Mouse (Mus musculus) thymus, adult 2 months (tissue): ENCODE data around the gene Fcho1.

Source experiments
- CTCF ChIP-seq: fragments of 200-500 bp; IDR thresholded peaks from 2 replicates; pipeline ENCODE4 v1.5.1; 2012; ENCODE audit warnings: mild to moderate bottlenecking, control low read depth, low read length, moderate library complexity, borderline replicate concordance; ENCODE audit not compliant: control insufficient read depth, poor library complexity, insufficient read depth; ENCODE audit errors: extremely low read depth
- POLR2A ChIP-seq: fragments of 200-500 bp; IDR thresholded peaks from 2 replicates; pipeline ENCODE4 v1.6.1; 2012; ENCODE audit warnings: mild to moderate bottlenecking, low read length, control low read depth, moderate library complexity; ENCODE audit not compliant: control insufficient read depth, poor library complexity, insufficient read depth; ENCODE audit errors: extremely low read depth

DNA sequence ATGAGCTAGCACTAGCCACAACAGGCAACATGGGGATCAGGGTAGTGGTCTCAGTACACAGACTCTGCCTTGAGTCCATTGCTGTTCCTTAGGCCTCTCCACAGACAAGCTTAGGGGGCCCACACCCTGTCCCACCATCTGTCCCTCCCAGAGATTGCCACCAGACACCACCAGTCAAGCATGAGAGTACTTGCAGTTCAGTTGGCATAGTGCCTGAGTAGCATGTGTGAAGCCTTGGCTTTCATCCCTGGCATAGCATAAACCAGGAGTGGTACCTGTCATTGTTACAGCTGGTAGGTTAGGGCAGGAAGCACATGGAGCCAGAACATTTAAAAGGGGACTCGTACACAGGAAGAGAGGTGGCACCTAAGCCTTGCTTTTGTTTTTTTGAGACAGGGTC, 65.8 kb downstream of the Fcho1 start:
- TF ChIP-seq CTCF (no peak), POLR2A (no peak)
